Mouse (Mus musculus): Measurements from ENCODE around the gene Ankib1.

DNA sequence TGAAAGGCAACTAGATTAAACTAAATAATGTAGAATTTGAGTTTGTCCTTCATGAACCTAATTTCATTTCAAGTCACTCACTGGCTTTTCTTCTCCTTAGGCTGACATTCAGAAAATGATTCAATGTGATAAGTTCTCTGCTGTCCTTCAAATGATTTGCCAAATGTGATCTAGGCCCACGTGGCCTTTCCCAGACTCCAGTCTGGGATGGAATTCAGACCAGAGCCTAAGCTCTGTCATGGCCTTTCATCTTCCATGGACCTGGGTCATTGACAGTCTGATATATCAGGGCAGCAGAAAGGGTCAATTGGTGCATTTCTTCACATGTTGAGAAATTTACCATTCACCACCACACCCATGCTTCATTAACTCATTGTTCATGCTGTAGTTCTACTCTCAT lies 77.2 kb downstream of the Ankib1 start:
- TF ChIP-seq CTCF (IDR thresholded peaks at IDR 0.05; ENCODE audit: borderline replicate concordance, control insufficient read depth, extremely low read depth, insufficient read depth, low read length, poor library complexity) (no peak), POLR2A (IDR thresholded peaks at IDR 0.05; ENCODE audit: control insufficient read depth, extremely low read depth, insufficient read depth, low read length, poor library complexity) (no peak)
